Mouse (Mus musculus) intestine, embryonic 15.5 days (tissue): ENCODE results near the gene Kbtbd2. TPM values are rescaled to one million over a fixed set of nuclear protein-coding genes. Genes with fewer than 3 reads are reported as not detected.

Experiments
- ATAC-seq: fragments of 200-750 bp; cut with Nextera tagmentation; 2 replicates; pipeline ENCODE4 v1.8.0; 2017; ENCODE audit warnings: moderate TSS enrichment, moderate library complexity
- H3K27ac ChIP-seq: fragments of 300-500 bp; sonication (generic); 2 replicates; pipeline ENCODE4 v1.5.1; 2015; ENCODE audit warnings: mild to moderate bottlenecking, inconsistent platforms
- H3K27me3 ChIP-seq: fragments of 300-500 bp; sonication (generic); replicated peaks from 2 replicates; pipeline ENCODE4 v1.6.1; 2015; ENCODE audit warnings: inconsistent platforms
- H3K36me3 ChIP-seq: fragments of 300-500 bp; sonication (generic); 2 replicates; pipeline ENCODE4 v1.6.1; 2015; ENCODE audit warnings: inconsistent platforms
- H3K4me1 ChIP-seq: fragments of 300-500 bp; sonication (generic); replicated peaks from 2 replicates; pipeline ENCODE4 v1.6.1; 2015; ENCODE audit warnings: inconsistent platforms
- H3K4me2 ChIP-seq: fragments of 300-500 bp; sonication (generic); replicated peaks from 2 replicates; pipeline ENCODE4 v1.6.1; 2015; ENCODE audit warnings: mild to moderate bottlenecking, inconsistent platforms
- H3K4me3 ChIP-seq: fragments of 300-500 bp; sonication (generic); replicated peaks from 2 replicates; pipeline ENCODE4 v1.5.1; 2015; ENCODE audit warnings: inconsistent platforms
- H3K9ac ChIP-seq: fragments of 300-500 bp; sonication (generic); 2 replicates; pipeline ENCODE4 v1.6.1; 2015; ENCODE audit warnings: inconsistent platforms
- H3K9me3 ChIP-seq: fragments of 300-500 bp; sonication (generic); 2 replicates; pipeline ENCODE4 v1.6.1; 2016; ENCODE audit warnings: inconsistent platforms
- WGBS: fragments of 180-500 bp; shearing (Covaris S2); methylation state at CpG from one replicate; pipeline ENCODE4 v1.1.7; 2015; 5-methylcytosine and 5-hydroxymethylcytosine counted together
- polyA plus RNA-seq: library from polyadenylated mRNA; unstranded; fragments of >200 nt; fragmentation: Nextera tagmentation; extraction: Ambion mirVana; gene quantifications from 2 replicates; pipeline ENCODE4 v1.2.1, GENCODE M21; 2015

The Kbtbd2 gene
- polyA plus RNA-seq, 1 experiment from 2014 or later: 20.9 TPM

DNA sequence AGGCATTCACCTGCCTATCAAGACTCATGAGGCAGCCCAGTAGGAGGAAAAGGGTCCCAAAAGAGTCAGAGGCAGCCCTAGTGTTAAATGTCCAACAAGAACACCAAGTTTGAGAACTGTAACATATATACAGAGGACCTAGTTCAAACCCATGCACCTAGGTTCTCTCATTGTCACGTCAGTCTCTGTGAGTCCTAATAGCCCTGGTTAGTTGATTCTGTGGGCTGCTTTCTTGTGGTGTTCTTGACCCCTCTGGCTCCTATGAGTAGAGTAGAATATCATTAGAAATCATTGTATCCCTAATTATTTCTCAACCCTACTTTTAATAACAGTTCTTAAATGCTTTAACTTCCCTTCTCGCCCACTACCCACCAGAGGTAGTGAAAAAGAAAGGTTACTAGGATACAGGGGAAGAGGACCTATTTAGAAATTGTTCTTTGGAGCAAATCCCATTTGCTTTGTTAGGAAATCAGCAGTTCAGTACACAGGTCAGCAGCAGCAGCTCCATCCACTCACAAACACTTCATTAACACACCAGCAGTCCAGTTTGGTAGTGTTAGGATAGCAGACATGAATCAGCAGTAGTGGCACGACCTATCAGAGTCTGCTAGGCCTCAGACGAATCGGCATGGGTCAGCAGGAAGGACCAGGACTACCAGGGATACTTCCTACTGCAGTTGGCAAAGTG, 21.0 kb upstream of the Kbtbd2 start:
- no peak overlapping the region for H3K9ac ChIP-seq
- H3K4me3 ChIP-seq: no peak overlapping the region
- H3K4me2 ChIP-seq: no peak overlapping the region
- H3K27me3 ChIP-seq: no peaks in the 10 kb centered on the region
- no peaks in the 10 kb centered on the region for H3K4me1 ChIP-seq
- WGBS: 76% methylated on average over 5 of the region's 5 CpGs
- H3K9me3 ChIP-seq: no peaks in the 10 kb centered on the region
- H3K36me3 ChIP-seq: no peaks in the 10 kb centered on the region
- ATAC-seq: no peak
- H3K27ac ChIP-seq: no peak overlapping the region

DNA sequence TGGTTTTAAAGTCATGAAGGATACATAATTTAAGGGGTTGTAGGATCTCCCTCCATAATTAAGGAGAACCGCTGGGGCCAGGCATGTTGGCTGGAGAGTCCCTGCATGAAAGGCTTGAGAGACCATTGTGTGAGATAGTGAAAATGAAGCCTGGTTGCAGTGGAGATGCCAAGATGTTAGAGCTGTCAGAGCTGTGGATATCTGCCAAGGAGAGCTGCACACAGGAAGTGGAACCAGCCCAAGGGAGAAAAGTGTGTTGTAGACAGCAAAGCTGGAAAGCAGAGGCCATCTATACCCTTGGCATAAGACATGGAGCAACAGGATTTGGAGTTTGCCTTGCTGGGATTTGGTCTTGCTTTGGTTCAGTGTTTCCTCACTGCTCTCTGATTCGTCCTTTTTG, 15.7 kb upstream of the Kbtbd2 start:
- ATAC-seq: no peak
- H3K9ac ChIP-seq: no peak overlapping the region

DNA sequence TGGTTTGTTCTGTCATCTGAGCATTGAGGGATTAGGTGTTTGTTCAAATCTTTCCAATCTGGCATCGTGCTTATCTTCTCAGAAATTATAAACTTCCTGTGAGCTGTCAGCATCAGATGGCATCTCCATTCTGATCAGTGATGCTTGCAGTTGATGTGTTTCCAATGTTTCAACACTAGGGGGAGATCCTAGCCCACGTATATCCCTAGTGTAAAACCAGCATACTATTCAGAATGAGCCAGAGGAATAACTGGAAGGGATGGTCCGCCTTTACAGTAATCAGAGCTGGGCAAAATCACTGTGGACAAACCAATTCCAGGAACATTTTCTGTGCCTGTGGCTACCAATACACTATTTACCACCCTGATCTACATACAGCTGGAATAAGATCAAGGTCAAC, 11.0 kb upstream of the Kbtbd2 start:
- peak; percentile 78 for ATAC-seq
- Histone ChIP-seq H3K4me2 (no peak overlapping the region), H3K9ac (no peak overlapping the region), H3K36me3 (no peaks in the 10 kb centered on the region), H3K4me1 (no peaks in the 10 kb centered on the region), H3K4me3 (no peak overlapping the region), H3K27ac (no peak overlapping the region), H3K9me3 (no peaks in the 10 kb centered on the region), H3K27me3 (no peaks in the 10 kb centered on the region)
- 9% methylated on average over 3 of the region's 3 CpGs for whole genome bisulfite sequencing

More for the DNA sequence above, 15.7 kb upstream of the Kbtbd2 start:
- H3K36me3 ChIP-seq: no peaks in the 10 kb centered on the region
- H3K27me3 ChIP-seq: no peaks in the 10 kb centered on the region
- H3K4me1 ChIP-seq: no peaks in the 10 kb centered on the region
- no peak overlapping the region for H3K4me3 ChIP-seq
- no peak overlapping the region for H3K4me2 ChIP-seq
- H3K9me3 ChIP-seq: no peaks in the 10 kb centered on the region
- WGBS: 59% methylated on average over 2 of the region's 2 CpGs
- H3K27ac ChIP-seq: no peak overlapping the region

DNA sequence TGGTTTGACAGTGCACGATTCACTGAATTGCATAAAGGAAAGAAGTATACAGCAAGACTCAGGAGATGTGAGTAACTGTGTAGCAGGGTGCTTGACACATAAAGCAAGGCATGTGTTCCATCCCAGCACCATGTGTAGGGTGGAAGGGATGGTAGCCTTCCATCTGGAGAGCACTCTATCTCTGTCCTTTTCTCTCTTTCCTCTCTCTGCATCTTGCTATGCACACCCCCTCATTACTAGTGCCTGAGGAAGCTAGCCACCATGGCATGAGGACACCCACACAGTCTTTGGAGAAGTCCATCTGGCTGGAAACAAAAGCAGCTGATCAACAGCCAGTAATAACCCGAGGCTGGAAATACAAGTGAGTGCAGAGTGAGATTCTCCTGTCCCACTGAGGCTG, 8.6 kb upstream of the Kbtbd2 start:
- no peaks in the 10 kb centered on the region for H3K36me3 ChIP-seq
- H3K9me3 ChIP-seq: no peaks in the 10 kb centered on the region
- H3K27me3 ChIP-seq: no peaks in the 10 kb centered on the region
- H3K4me1 ChIP-seq: no peaks in the 10 kb centered on the region
- H3K4me2 ChIP-seq: no peak overlapping the region
- 62% methylated on average over 2 of the region's 2 CpGs for WGBS
- H3K9ac ChIP-seq: no peak overlapping the region
- H3K4me3 ChIP-seq: no peak overlapping the region
- H3K27ac ChIP-seq: no peak overlapping the region
- ATAC-seq: no peak

DNA sequence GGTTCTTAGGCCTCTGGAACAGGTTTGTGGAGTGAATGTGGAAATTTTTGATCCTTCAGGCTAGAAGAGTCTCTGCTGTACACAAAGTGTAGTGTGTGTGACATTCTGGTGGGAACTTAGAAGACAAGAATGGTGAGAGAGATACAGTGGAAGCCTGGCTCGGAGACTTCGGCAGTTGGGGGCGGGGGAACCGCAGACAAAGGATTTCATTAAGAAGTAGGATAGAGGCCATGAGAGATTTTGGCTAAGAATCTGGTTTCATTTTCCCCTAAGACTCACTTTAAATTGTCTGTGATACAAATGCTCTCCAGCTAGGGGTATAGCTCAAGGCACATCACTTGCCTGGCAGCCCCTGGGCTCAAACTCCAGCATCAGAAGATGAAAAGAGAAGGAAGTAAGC, 7.4 kb upstream of the Kbtbd2 start:
- H3K4me2 ChIP-seq: no peak overlapping the region
- H3K9me3 ChIP-seq: no peaks in the 10 kb centered on the region
- no peaks in the 10 kb centered on the region for H3K4me1 ChIP-seq
- no peak for ATAC-seq
- whole genome bisulfite sequencing: 93% methylated on average over 4 of the region's 4 CpGs
- no peak overlapping the region for H3K4me3 ChIP-seq
- no peaks in the 10 kb centered on the region for H3K36me3 ChIP-seq
- no peak overlapping the region for H3K27ac ChIP-seq
- H3K9ac ChIP-seq: no peak overlapping the region
- no peaks in the 10 kb centered on the region for H3K27me3 ChIP-seq

DNA sequence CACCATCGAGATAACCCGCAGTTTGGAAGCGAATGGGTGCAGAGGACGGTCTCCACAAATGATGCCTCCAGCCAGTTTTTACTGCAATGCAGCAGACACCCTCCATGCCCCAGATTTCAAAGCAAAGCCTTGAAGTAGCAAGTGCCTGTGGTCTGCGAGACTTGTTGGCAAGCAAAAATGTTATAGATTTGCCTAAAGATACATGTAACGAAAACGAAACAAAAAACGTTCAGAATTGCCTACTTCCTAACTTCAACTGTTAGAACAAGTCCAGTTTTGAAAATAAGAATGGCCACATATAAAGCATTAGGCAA, 496 bp upstream of the Kbtbd2 start:
- ATAC-seq: no peak
- peak overlapping the region; percentile 100 for H3K27ac ChIP-seq
- peaks cover 12% of the 10 kb centered on the region for H3K4me1 ChIP-seq
- H3K9ac ChIP-seq: peak overlapping the region; percentile 93
- H3K36me3 ChIP-seq: no peaks in the 10 kb centered on the region
- peak overlapping the region; percentile 93 for H3K4me3 ChIP-seq
- peak overlapping the region; percentile 75 for H3K4me2 ChIP-seq
- no peaks in the 10 kb centered on the region for H3K9me3 ChIP-seq
- 13% methylated on average over 8 of the region's 8 CpGs for WGBS
- H3K27me3 ChIP-seq: no peaks in the 10 kb centered on the region

DNA sequence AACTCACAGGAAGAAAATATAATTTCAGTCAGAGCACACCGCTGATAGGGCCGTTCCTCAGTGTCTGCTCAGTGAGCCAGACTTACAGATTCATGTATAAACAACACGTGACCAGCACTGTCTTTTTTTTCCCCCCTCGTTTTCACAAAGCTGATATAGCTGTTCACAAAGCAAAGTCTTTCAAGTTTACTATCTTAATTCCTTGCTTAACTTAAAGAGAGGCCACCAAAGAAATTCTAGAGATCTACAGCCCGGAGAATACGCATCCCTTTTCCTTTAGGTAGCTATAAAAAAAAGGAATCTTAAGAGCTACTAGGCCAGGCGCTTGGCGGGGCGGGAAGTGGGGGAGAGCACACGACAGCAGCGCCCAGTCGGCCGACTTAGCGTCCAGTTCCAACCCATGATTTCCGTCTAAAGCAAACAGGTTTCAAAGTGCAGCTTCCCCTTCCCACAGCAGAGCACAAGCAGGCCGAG, 908 bp downstream of the Kbtbd2 start:
- H3K4me3 ChIP-seq: peak overlapping the region; percentile 93
- H3K4me2 ChIP-seq: peak overlapping the region; percentile 75
- H3K4me1 ChIP-seq: peaks cover 12% of the 10 kb centered on the region
- under 1% methylated on average over 16 of the region's 16 CpGs for WGBS
- peak overlapping the region; percentile 100 for H3K27ac ChIP-seq
- peak overlapping the region; percentile 93 for H3K9ac ChIP-seq
- no peaks in the 10 kb centered on the region for H3K36me3 ChIP-seq
- peak; percentile 59 for ATAC-seq
- no peaks in the 10 kb centered on the region for H3K9me3 ChIP-seq
- no peaks in the 10 kb centered on the region for H3K27me3 ChIP-seq

DNA sequence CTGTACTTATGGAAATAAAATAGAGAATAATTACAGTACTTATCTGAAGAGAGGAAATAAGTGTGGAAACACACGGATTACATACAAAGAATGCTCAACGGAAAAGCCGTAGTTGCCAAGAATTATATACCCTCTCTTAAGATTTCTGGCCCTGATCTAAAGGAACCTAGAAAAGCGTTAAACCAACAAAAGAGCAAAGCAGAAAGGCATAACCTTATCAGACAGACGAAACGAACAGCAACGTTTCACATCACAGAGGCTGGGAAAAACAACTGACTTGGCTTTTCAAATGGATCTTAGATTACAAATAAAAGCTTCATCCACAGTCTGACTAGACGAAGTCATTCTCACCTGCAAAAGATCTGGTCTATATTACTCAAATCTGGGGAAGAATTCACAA, 1.4 kb downstream of the Kbtbd2 start:
- ATAC-seq: no peak
- WGBS: 2% methylated on average over 8 of the region's 8 CpGs
- Histone ChIP-seq H3K9ac (peak overlapping the region; percentile 93), H3K27me3 (no peaks in the 10 kb centered on the region), H3K4me1 (peaks cover 12% of the 10 kb centered on the region), H3K4me3 (peak overlapping the region; percentile 93), H3K36me3 (no peaks in the 10 kb centered on the region), H3K27ac (0 out of 2 replicates have a peak overlapping the region, but pooled peaks have one; percentile 100), H3K4me2 (peak overlapping the region; percentile 75), H3K9me3 (no peaks in the 10 kb centered on the region)

DNA sequence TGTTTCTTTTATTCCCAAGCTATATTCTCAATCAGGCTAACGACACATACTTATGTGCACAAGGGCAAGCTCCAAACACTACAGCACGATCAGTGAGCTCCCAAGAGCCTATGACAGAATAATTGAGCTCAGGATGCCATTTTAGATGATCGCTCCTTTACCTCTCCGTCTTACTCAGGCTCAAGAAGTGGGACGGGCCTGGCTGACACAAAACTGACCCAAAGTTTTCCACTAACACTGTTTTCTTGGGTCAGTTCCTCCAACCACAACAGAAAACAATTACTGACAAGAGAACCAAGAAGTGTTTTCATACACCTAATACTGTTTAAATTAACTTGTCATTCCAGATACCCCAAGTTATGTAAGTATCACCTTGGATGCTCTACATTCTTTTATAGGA, 2.8 kb downstream of the Kbtbd2 start:
- no peak for ATAC-seq
- Histone ChIP-seq H3K9me3 (no peaks in the 10 kb centered on the region), H3K4me2 (peak overlapping the region; percentile 75), H3K4me3 (no peak overlapping the region), H3K4me1 (peaks cover 12% of the 10 kb centered on the region), H3K27me3 (no peaks in the 10 kb centered on the region), H3K9ac (no peak overlapping the region), H3K27ac (no peak overlapping the region), H3K36me3 (no peaks in the 10 kb centered on the region)
- WGBS: 85% methylated on average over 5 of the region's 5 CpGs

DNA sequence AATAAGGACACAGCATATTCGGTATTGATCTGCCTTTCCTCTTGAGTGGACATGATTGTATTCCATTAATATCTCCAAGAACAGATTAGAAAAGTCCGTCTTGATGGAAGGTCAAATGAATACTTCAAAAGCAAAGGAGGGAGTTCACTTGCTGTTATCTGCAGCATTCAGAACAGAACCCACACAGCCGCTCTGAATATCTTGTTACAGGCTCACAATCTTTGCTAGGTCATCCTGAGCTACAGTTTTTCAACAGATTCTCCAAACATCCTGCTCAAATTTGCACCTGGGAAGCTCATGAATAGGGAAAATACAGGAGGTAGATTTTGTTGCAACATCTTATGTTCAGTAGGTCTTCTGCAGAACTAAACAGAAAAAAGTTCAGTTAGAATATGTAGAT, 8.3 kb downstream of the Kbtbd2 start:
- no peaks in the 10 kb centered on the region for H3K27me3 ChIP-seq
- no peak overlapping the region for H3K27ac ChIP-seq
- H3K9me3 ChIP-seq: no peaks in the 10 kb centered on the region
- H3K4me3 ChIP-seq: no peak overlapping the region
- peaks cover 8% of the 10 kb centered on the region; the same call in 1 of the 2 replicates for H3K4me1 ChIP-seq
- 0 out of 2 replicates have a peak, but pooled peaks cover 3% of the 10 kb centered on the region for H3K36me3 ChIP-seq
- H3K9ac ChIP-seq: no peak overlapping the region
- 0 out of 2 replicates have a peak, but pooled peaks have one; percentile 22 for ATAC-seq
- H3K4me2 ChIP-seq: no peak overlapping the region
- 62% methylated on average over 3 of the region's 3 CpGs for WGBS

DNA sequence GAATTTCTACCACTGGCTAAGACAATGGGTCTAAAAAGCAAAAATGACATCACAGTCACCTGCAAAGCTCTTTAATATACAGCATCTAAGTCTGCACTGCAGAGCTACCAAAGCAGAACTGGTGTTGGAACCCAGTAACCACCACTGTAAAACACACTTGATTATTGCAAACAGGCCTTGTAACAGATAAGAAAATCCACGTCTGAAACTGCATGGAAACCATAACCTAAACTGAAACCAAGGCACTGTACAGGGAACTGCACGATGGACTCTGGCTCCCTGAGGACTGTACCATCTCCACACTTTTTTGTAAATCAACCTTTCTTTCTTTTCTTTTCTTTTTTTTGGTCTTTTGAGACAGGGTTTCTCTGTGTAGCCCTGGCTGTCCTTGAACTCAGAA, 9.9 kb downstream of the Kbtbd2 start:
- Histone ChIP-seq H3K9me3 (no peaks in the 10 kb centered on the region), H3K9ac (no peak overlapping the region), H3K4me3 (no peak overlapping the region), H3K4me2 (no peak overlapping the region), H3K27me3 (no peaks in the 10 kb centered on the region), H3K27ac (no peak overlapping the region), H3K4me1 (peaks cover 13% of the 10 kb centered on the region; the same call in 1 of the 2 replicates), H3K36me3 (peaks cover 9% of the 10 kb centered on the region; the same call in 1 of the 2 replicates)
- ATAC-seq: no peak
- 70% methylated on average over 2 of the region's 2 CpGs for WGBS

DNA sequence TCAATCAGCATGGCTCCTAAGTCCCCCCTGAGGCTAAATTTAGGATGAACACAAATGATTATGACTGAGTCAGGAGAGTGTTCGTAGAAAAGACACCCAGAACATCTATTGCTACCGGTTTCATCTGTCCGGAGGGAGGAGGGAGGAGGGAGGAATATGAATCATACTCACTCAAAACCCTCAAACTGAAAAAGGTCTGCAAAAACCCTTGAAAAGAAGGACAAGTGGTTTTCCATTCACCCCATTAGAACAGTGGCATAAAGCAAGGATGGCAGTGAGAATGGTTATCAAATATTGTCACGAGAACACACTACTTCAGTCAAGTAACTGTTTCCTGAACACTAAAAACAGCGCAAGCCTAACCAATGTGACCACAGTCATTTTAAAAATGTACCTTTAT, 12.5 kb downstream of the Kbtbd2 start:
- Histone ChIP-seq H3K27me3 (no peaks in the 10 kb centered on the region), H3K4me3 (no peak overlapping the region), H3K9ac (no peak overlapping the region), H3K36me3 (peaks cover 13% of the 10 kb centered on the region; the same call in 1 of the 2 replicates), H3K27ac (peak overlapping the region; percentile 70; the same call in 1 of the 2 replicates), H3K4me1 (peaks cover 13% of the 10 kb centered on the region; the same call in 1 of the 2 replicates), H3K4me2 (no peak overlapping the region), H3K9me3 (no peaks in the 10 kb centered on the region)
- ATAC-seq: no peak
- 76% methylated on average over 5 of the region's 5 CpGs for WGBS
